Mouse (Mus musculus) spleen, adult 2 months (tissue): ENCODE measurements around the gene Stk19.

ENCODE experiments used
- CTCF ChIP-seq: fragments of 200-500 bp; IDR thresholded peaks from 2 replicates; pipeline ENCODE4 v1.5.1; 2011; ENCODE audit warnings: mild to moderate bottlenecking, inconsistent platforms; ENCODE audit not compliant: insufficient read depth, insufficient read length, insufficient replicate concordance; ENCODE audit errors: extremely low read depth
- POLR2A ChIP-seq: fragments of 200-500 bp; IDR thresholded peaks from 2 replicates; pipeline ENCODE4 v1.6.1; 2011; ENCODE audit warnings: low read depth, low read length, inconsistent platforms

DNA sequence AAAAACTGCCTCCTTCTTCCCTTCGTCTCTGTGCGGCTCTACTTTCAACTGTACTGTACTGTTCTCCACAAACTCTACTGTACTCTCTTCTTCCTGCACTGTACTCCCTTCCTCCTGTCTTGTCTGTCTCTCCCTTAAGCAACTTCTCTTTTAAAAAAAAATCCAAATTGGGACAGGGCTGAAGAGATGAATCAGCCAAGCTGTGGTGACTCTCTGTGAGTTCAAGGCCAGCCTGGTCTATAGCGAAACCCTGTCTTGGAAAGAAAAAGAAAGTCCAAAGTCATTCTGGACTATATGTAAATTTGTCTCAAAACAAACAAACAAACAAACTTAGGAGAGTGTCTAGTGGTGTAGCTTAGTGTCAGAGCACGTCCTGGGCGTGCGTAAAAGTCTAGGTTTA, 37.6 kb upstream of the Stk19 start:
- TF ChIP-seq POLR2A, result no peak
- no peak for TF ChIP-seq CTCF
